Mouse (Mus musculus) layer of hippocampus, adult 2 months (tissue): ENCODE results near the gene Ddx39. TPM values are rescaled to one million over a fixed set of nuclear protein-coding genes. Genes with fewer than 3 reads are reported as not detected.

ENCODE experiments used
- DNase-seq, 2 experiments: peaks; one replicate each; pipeline ENCODE4 v3.0.0; 2022; ENCODE audit warnings: low spot score in 2 of 2
- H3K27ac ChIP-seq: fragments of 200-600 bp; 2 replicates; pipeline ENCODE4 v1.8.1; 2022
- H3K4me3 ChIP-seq: fragments of 200-600 bp; 2 replicates; pipeline ENCODE4 v1.8.1; 2022; ENCODE audit warnings: mild to moderate bottlenecking
- CTCF ChIP-seq: fragments of 200-600 bp; conservative IDR thresholded peaks from 2 replicates; pipeline ENCODE4 v1.8.1; 2022; ENCODE audit warnings: antibody characterized with exemption, mild to moderate bottlenecking, moderate library complexity
- long read RNA-seq, 2 experiments: library from polyadenylated mRNA; stranded (forward); transcript quantifications; one replicate each; pipeline ENCODE4 v2.0.0; 2021; ENCODE audit warnings: borderline mapping rate in 2 of 2
- total RNA-seq, 2 experiments: library from RNA; stranded (reverse); gene quantifications; 2 replicates each; pipeline ENCODE4 v1.2.3; 2021

The Ddx39 gene
- total RNA-seq = 10 to 100 TPM; 17.9 to 20.4 TPM
- long read RNA-seq, experiment 1, transcript Ddx39-203 (11 exons, 1,927 nt) = major isoform, 5 of 16 reads
- long read RNA-seq, experiment 1, partial matches to known transcripts = 3 of 16 reads
- long read RNA-seq, experiment 1, other reads (novel, unspliced or antisense) = 4 of 16 reads
- long read RNA-seq, experiment 2, transcript Ddx39-201 (11 exons, 1,656 nt) = major isoform, 14 of 38 reads
- long read RNA-seq, experiment 2, transcript Ddx39-205 (12 exons, 1,551 nt) = minor isoform, 5 of 38 reads
- long read RNA-seq, experiment 2, transcript Ddx39-203 (11 exons, 1,927 nt) = minor isoform, 5 of 38 reads
- long read RNA-seq, experiment 2, partial matches to known transcripts = 1 of 38 reads
- long read RNA-seq, experiment 2, other reads (novel, unspliced or antisense) = 10 of 38 reads

DNA sequence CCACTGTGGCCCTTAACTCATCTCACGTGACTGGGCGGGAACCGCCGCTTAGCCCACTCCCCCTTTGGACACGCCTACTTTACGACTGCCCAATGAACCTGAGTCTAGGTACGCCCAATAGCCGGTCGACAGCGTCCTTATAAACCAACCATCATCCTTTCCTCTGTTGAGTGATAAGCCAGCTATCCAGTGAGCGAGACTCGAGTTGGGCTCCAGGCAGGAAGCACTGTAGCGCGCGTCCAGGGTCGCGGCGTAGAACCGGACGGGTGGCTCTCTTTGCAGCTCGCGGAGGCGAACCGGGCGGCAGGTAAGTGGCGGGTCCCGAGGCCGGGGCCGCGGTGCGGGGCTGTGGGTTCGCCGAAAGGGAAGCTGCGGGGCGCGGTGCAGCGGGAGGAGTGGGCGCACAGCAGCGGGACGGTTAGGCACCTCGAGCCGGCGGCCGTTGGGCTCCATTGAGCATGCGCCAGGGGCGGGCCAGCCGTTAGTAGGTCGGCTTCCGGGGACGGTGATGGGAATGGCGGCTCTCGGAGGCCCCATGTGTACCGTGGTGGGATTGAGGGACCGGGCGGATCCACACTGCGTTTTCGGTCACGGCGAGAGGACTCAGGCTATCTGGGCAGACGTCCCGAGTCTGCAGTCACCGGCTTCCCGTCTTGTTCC, at the start of gene Ddx39:
TSS of gene Ddx39 (plus strand) at position 147 of the 660 bp plus-strand sequence.
- TF ChIP-seq CTCF = peak; percentile 33; the same call in 1 of the 2 replicates
- peak; percentile 93 to 98 for DNase-seq
- Histone ChIP-seq H3K27ac (peak within 1 kb of the TSS; percentile 98), H3K4me3 (peak within 1 kb of the TSS; percentile 95)

GRCm38 (mm10) chr8:83665969-83666865, 48.8 kb upstream of the Ddx39 start, which contains the start of gene Ptger1:
TSS of gene Ptger1 (plus strand) at chr8:83666678.
- Histone ChIP-seq H3K27ac (peak within 1 kb of the TSS; percentile 57; the same call in 1 of the 2 replicates), H3K4me3 (no peak within 1 kb of the TSS)
- no peak for DNase-seq
- TF ChIP-seq CTCF = peak; percentile 18; the same call in 1 of the 2 replicates

DNA sequence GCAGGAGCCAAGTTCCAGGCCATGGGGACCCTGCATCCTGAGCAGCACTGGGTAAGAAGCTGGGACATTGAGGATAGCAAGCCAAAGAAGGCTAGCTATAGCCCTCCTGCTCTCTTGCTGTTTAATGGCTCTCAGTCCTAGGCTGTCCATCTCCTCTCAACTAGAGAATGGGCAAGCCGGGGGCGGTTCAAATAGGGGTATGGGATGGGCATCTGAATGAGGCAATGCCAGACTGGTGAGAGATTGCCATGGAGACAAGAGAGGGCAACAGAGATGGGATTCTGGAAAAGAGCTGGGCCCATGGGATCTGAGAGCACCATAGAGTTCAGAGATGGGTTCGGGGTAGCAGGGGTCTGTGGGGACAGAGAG, 48.1 kb upstream of the Ddx39 start:
- DNase-seq = no peak
- no peak overlapping the region for H3K4me3 ChIP-seq
- peak overlapping the region; percentile 57; the same call in 1 of the 2 replicates for H3K27ac ChIP-seq
- no peak for TF ChIP-seq CTCF

DNA sequence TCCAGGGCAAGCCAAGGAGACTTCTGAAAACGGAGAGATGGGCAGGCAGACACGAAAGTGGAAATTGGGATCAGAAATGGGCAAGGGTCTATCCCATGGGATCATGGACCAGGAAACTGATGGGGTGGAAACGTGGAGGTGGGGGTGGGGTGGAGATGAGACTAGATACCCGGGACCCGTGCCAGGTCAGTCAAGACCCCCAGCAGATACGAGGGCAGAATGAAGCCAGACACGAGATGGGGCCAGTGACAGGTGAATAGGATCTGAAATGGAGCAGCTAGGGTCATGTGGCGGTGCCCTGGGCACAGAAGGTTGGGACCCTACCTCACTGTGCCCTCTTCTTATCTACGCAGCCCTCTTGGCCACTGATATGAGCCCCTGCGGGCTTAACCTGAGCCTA, 47.5 kb upstream of the Ddx39 start:
- no peak for DNase-seq
- TF ChIP-seq CTCF = no peak
- no peak overlapping the region for H3K4me3 ChIP-seq
- H3K27ac ChIP-seq = peak overlapping the region; percentile 75; the same call in 1 of the 2 replicates

GRCm38 (mm10) chr8:83668010-83668916, 46.7 kb upstream of the Ddx39 start:
- peak in 1 of 2 experiments; percentile 66 for DNase-seq
- Histone ChIP-seq H3K4me3 (peak overlapping the region; percentile 37), H3K27ac (peak overlapping the region; percentile 75)
- TF ChIP-seq CTCF = peak; percentile 87

DNA sequence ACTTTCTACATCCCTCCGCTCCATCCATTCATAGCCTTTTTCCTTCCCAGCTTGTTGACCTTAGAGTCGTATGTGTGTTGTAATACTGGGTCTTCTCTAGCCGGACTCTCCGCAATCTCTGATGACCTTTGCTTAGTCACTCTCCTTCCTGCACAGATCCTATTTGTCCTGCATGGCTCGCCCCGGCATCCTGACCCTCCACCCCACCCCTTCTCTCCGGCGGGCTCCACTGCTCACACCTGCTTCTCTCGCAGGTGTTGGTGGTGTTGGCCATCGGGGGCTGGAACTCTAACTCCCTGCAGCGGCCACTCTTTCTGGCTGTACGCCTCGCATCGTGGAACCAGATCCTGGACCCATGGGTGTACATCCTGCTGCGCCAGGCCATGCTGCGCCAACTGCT, 46.0 kb upstream of the Ddx39 start:
- no peak overlapping the region for H3K4me3 ChIP-seq
- H3K27ac ChIP-seq = no peak overlapping the region
- TF ChIP-seq CTCF = no peak
- no peak for DNase-seq

GRCm38 (mm10) chr8:83672936-83673335, 42.0 kb upstream of the Ddx39 start:
- TF ChIP-seq CTCF = no peak
- Histone ChIP-seq H3K27ac (no peak overlapping the region), H3K4me3 (no peak overlapping the region)
- DNase-seq = no peak

DNA sequence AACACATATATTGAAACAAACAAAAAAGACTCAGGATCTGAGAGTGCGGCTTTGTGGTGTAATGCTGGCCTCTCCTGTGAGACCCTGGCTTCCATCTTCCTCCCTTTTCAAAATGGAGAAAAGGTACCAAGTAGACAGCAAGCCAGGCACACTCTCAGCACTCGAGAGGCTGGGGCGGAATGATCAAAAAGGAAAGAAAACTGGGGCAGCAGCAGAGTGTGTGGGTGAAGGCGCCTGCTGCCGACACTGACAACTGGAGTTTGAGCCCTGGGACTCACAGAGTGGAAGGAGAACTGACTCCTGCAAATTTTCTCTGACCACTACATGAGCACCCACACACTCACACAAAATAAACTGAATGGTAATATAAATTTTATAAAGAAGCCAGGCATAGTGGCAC, 40.5 kb upstream of the Ddx39 start:
- TF ChIP-seq CTCF = no peak
- peak overlapping the region; percentile 49 for H3K27ac ChIP-seq
- H3K4me3 ChIP-seq = no peak overlapping the region
- no peak for DNase-seq

DNA sequence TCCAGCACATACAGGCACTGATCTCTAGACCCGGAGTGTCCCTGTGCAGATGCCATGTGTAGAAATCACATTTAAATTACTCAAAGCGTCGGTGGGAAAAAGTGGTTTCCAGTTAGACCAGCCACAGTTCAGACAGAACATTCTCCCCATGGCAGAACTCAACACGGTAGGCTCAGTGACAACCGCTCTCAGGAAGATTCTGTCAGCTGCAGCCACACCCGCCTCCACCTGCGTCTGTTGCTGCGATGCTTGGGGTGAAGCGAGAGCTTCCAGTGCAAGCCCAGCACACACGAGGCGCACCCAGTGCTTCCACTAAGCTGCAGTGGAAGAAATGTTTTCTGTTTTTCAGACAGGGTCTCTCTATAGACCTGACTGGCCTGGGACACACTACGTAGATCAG, 35.1 kb upstream of the Ddx39 start:
- Histone ChIP-seq H3K27ac (peak overlapping the region; percentile 82), H3K4me3 (no peak overlapping the region)
- TF ChIP-seq CTCF = no peak
- DNase-seq = no peak

- no peak for DNase-seq
- no peak for TF ChIP-seq CTCF
- Histone ChIP-seq H3K4me3 (no peak overlapping the region), H3K27ac (peak overlapping the region; percentile 82; the same call in 1 of the 2 replicates)
Observed at GRCm38 (mm10) chr8:83680603-83681002, 34.4 kb upstream of the Ddx39 start.

- no peak for TF ChIP-seq CTCF
- Histone ChIP-seq H3K27ac (peak overlapping the region; percentile 82; the same call in 1 of the 2 replicates), H3K4me3 (no peak overlapping the region)
- DNase-seq = no peak
Observed at GRCm38 (mm10) chr8:83681099-83681498, 33.9 kb upstream of the Ddx39 start.

DNA sequence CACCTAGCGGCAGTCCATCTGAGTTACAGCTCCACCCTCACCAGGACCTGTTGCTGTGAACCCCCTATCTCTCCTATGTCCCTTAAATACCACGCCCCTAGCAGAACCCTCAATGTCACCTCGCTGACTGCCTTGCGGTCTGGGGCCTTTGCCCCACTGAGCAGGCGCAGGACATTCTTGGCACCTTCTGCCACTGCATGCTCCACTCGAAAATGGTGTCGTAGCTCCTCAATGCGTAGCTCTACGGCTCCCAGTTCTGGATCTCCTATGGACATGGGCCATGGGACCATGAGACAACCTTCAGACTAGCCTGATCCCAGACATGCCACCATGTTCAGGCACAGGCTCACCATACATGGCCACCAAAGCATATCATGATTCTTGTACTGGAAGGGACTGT, 30.5 kb upstream of the Ddx39 start:
- no peak for TF ChIP-seq CTCF

More for the DNA sequence above, 30.5 kb upstream of the Ddx39 start:
- Histone ChIP-seq H3K4me3 (no peak overlapping the region), H3K27ac (no peak overlapping the region)
- no peak for DNase-seq
